Mouse (Mus musculus): ENCODE results near the gene Mrgprf. TPM values are rescaled to one million over a fixed set of nuclear protein-coding genes. Genes with fewer than 3 reads are reported as not detected.

Mrgprf gene
- polyA plus RNA-seq, 1 experiment from 2014 or later: 1.1 TPM

- ATAC-seq (ENCODE audit: low FRiP score): no peak
- H3K4me2 ChIP-seq (replicated peaks): no peak overlapping the region
- no peak overlapping the region for H3K4me3 ChIP-seq
- peaks cover 10% of the 10 kb centered on the region for H3K4me1 ChIP-seq
- WGBS: 88% methylated on average over 2 of the region's 2 CpGs
- H3K27ac ChIP-seq: no peak overlapping the region
- no peaks in the 10 kb centered on the region for H3K36me3 ChIP-seq
- no peak overlapping the region for H3K9ac ChIP-seq
- H3K27me3 ChIP-seq: no peaks in the 10 kb centered on the region
- H3K9me3 ChIP-seq (replicated peaks): no peaks in the 10 kb centered on the region
Observed at GRCm38 (mm10) chr7:145304153-145304552, 3.5 kb downstream of the Mrgprf start.

GRCm38 (mm10) chr7:145307636-145308035 lies 7.0 kb downstream of the Mrgprf start:
- Histone ChIP-seq H3K9me3 (replicated peaks) (no peaks in the 10 kb centered on the region), H3K9ac (no peak overlapping the region), H3K4me1 (peaks cover 3% of the 10 kb centered on the region), H3K4me2 (replicated peaks) (no peak overlapping the region), H3K36me3 (no peaks in the 10 kb centered on the region), H3K4me3 (no peak overlapping the region), H3K27ac (no peak overlapping the region), H3K27me3 (no peaks in the 10 kb centered on the region)
- ATAC-seq (ENCODE audit: low FRiP score): no peak
- WGBS: 92% methylated on average over 10 of the region's 10 CpGs

GRCm38 (mm10) chr7:145308061-145308675 lies 7.5 kb downstream of the Mrgprf start:
- H3K9me3 ChIP-seq (replicated peaks): no peaks in the 10 kb centered on the region
- no peak overlapping the region for H3K4me2 ChIP-seq (replicated peaks)
- 76% methylated on average over 30 of the region's 30 CpGs for WGBS
- H3K4me3 ChIP-seq: no peak overlapping the region
- H3K27ac ChIP-seq: no peak overlapping the region
- H3K4me1 ChIP-seq: no peaks in the 10 kb centered on the region
- no peak overlapping the region for H3K9ac ChIP-seq
- no peak for ATAC-seq (ENCODE audit: low FRiP score)
- no peaks in the 10 kb centered on the region for H3K36me3 ChIP-seq
- H3K27me3 ChIP-seq: no peaks in the 10 kb centered on the region

- Histone ChIP-seq H3K27ac (no peak overlapping the region), H3K36me3 (no peaks in the 10 kb centered on the region), H3K4me2 (replicated peaks) (no peak overlapping the region), H3K4me3 (no peak overlapping the region), H3K27me3 (no peaks in the 10 kb centered on the region), H3K4me1 (no peaks in the 10 kb centered on the region), H3K9ac (no peak overlapping the region), H3K9me3 (replicated peaks) (no peaks in the 10 kb centered on the region)
- no peak for ATAC-seq (ENCODE audit: low FRiP score)
- WGBS: 67% methylated on average over 4 of the region's 4 CpGs
Observed at GRCm38 (mm10) chr7:145308866-145309265, 8.2 kb downstream of the Mrgprf start.

GRCm38 (mm10) chr7:145309877-145310276 lies 9.2 kb downstream of the Mrgprf start:
- Histone ChIP-seq H3K4me1 (no peaks in the 10 kb centered on the region), H3K9me3 (replicated peaks) (no peaks in the 10 kb centered on the region), H3K36me3 (no peaks in the 10 kb centered on the region), H3K27me3 (no peaks in the 10 kb centered on the region), H3K4me3 (no peak overlapping the region), H3K27ac (no peak overlapping the region), H3K9ac (no peak overlapping the region), H3K4me2 (replicated peaks) (no peak overlapping the region)
- ATAC-seq (ENCODE audit: low FRiP score): no peak
- 77% methylated on average over 1 of the region's 1 CpGs for WGBS

- Histone ChIP-seq H3K27ac (no peak overlapping the region), H3K9ac (no peak overlapping the region), H3K4me3 (no peak overlapping the region), H3K27me3 (no peaks in the 10 kb centered on the region), H3K9me3 (replicated peaks) (no peaks in the 10 kb centered on the region), H3K4me2 (replicated peaks) (no peak overlapping the region), H3K36me3 (no peaks in the 10 kb centered on the region), H3K4me1 (no peaks in the 10 kb centered on the region)
- ATAC-seq (ENCODE audit: low FRiP score): no peak
- 80% methylated on average over 5 of the region's 5 CpGs for WGBS
Observed at GRCm38 (mm10) chr7:145310526-145310925, 9.9 kb downstream of the Mrgprf start.

GRCm38 (mm10) chr7:145312137-145312536 lies 11.5 kb downstream of the Mrgprf start:
- Histone ChIP-seq H3K4me1 (no peaks in the 10 kb centered on the region), H3K27ac (no peak overlapping the region), H3K9ac (no peak overlapping the region), H3K9me3 (replicated peaks) (no peaks in the 10 kb centered on the region), H3K27me3 (no peaks in the 10 kb centered on the region), H3K4me2 (replicated peaks) (no peak overlapping the region), H3K4me3 (no peak overlapping the region), H3K36me3 (no peaks in the 10 kb centered on the region)
- 89% methylated on average over 3 of the region's 3 CpGs for WGBS
- ATAC-seq (ENCODE audit: low FRiP score): no peak

GRCm38 (mm10) chr7:145314785-145315411 lies 14.3 kb downstream of the Mrgprf start, which contains the start of gene Mrgprd:
Gene Mrgprd (plus strand): TSS chr7:145314835.
- no peak for ATAC-seq (ENCODE audit: low FRiP score)
- Histone ChIP-seq H3K4me2 (replicated peaks) (no peak within 1 kb of the TSS), H3K9me3 (replicated peaks) (no peaks in the 10 kb centered on the region), H3K9ac (no peak within 1 kb of the TSS), H3K36me3 (no peaks in the 10 kb centered on the region), H3K4me1 (no peaks in the 10 kb centered on the region), H3K4me3 (no peak within 1 kb of the TSS), H3K27ac (no peak within 1 kb of the TSS), H3K27me3 (no peaks in the 10 kb centered on the region)
- 96% methylated on average over 6 of the region's 6 CpGs for WGBS

- no peak for ATAC-seq (ENCODE audit: low FRiP score)
- H3K4me3 ChIP-seq: no peak overlapping the region
- H3K9ac ChIP-seq: no peak overlapping the region
- no peaks in the 10 kb centered on the region for H3K4me1 ChIP-seq
- H3K27me3 ChIP-seq: no peaks in the 10 kb centered on the region
- H3K4me2 ChIP-seq (replicated peaks): no peak overlapping the region
- no peaks in the 10 kb centered on the region for H3K36me3 ChIP-seq
- 67% methylated on average over 4 of the region's 4 CpGs for WGBS
- no peaks in the 10 kb centered on the region for H3K9me3 ChIP-seq (replicated peaks)
- H3K27ac ChIP-seq: no peak overlapping the region
Observed at GRCm38 (mm10) chr7:145317522-145317921, 16.9 kb downstream of the Mrgprf start.

- Histone ChIP-seq H3K27ac (no peak overlapping the region), H3K9me3 (replicated peaks) (no peaks in the 10 kb centered on the region), H3K27me3 (no peaks in the 10 kb centered on the region), H3K4me1 (no peaks in the 10 kb centered on the region), H3K9ac (no peak overlapping the region), H3K4me3 (no peak overlapping the region), H3K36me3 (no peaks in the 10 kb centered on the region), H3K4me2 (replicated peaks) (no peak overlapping the region)
- no peak for ATAC-seq (ENCODE audit: low FRiP score)
- WGBS: 78% methylated on average over 3 of the region's 3 CpGs
Observed at GRCm38 (mm10) chr7:145319481-145319880, 18.9 kb downstream of the Mrgprf start.

GRCm38 (mm10) chr7:145323607-145324006 lies 23.0 kb downstream of the Mrgprf start:
- Histone ChIP-seq H3K27ac (no peak overlapping the region), H3K4me3 (no peak overlapping the region), H3K36me3 (no peaks in the 10 kb centered on the region), H3K9ac (no peak overlapping the region), H3K27me3 (no peaks in the 10 kb centered on the region), H3K4me1 (no peaks in the 10 kb centered on the region), H3K4me2 (replicated peaks) (no peak overlapping the region), H3K9me3 (replicated peaks) (no peaks in the 10 kb centered on the region)
- 24% methylated on average over 4 of the region's 4 CpGs for WGBS
- ATAC-seq (ENCODE audit: low FRiP score): no peak

- ATAC-seq (ENCODE audit: low FRiP score): no peak
- Histone ChIP-seq H3K4me3 (no peak overlapping the region), H3K9me3 (replicated peaks) (no peaks in the 10 kb centered on the region), H3K27ac (no peak overlapping the region), H3K36me3 (no peaks in the 10 kb centered on the region), H3K9ac (no peak overlapping the region), H3K27me3 (no peaks in the 10 kb centered on the region), H3K4me1 (no peaks in the 10 kb centered on the region), H3K4me2 (replicated peaks) (no peak overlapping the region)
- 60% methylated on average over 2 of the region's 2 CpGs for WGBS
Observed at GRCm38 (mm10) chr7:145325697-145326096, 25.1 kb downstream of the Mrgprf start.

GRCm38 (mm10) chr7:145329982-145330381 lies 29.4 kb downstream of the Mrgprf start:
- no peaks in the 10 kb centered on the region for H3K27me3 ChIP-seq
- H3K9me3 ChIP-seq (replicated peaks): no peaks in the 10 kb centered on the region
- H3K9ac ChIP-seq: no peak overlapping the region
- H3K4me2 ChIP-seq (replicated peaks): no peak overlapping the region
- H3K27ac ChIP-seq: no peak overlapping the region
- WGBS: 90% methylated on average over 2 of the region's 2 CpGs
- no peaks in the 10 kb centered on the region for H3K36me3 ChIP-seq
- no peak overlapping the region for H3K4me3 ChIP-seq
- no peaks in the 10 kb centered on the region for H3K4me1 ChIP-seq
- ATAC-seq (ENCODE audit: low FRiP score): no peak

Data from hindbrain, embryonic 12.5 days (tissue).